Mouse (Mus musculus) forebrain, embryonic 13.5 days (tissue): Measurements from ENCODE around the gene Mkrn2os. TPM values are rescaled to one million over a fixed set of nuclear protein-coding genes. Genes with fewer than 3 reads are reported as not detected.
A peak's percentile ranks its signal among the peaks of the same experiment; 100 is the strongest.
"Not testable (repeated sequence)": the region's sequence is repeated elsewhere in the genome, so short reads cannot be mapped to it uniquely, and the experiment has no call there.

ENCODE experiments used
- ATAC-seq: fragments of 200-750 bp; cut with Nextera tagmentation; 2 replicates; pipeline ENCODE4 v1.8.0; 2017
- H3K27ac ChIP-seq: fragments of 300-500 bp; sonication (generic); 2 replicates; pipeline ENCODE4 v1.5.1; 2015; ENCODE audit warnings: inconsistent platforms, mild to moderate bottlenecking, moderate library complexity
- H3K27me3 ChIP-seq: fragments of 300-500 bp; sonication (generic); 2 replicates; pipeline ENCODE4 v1.6.1; 2015; ENCODE audit warnings: mild to moderate bottlenecking, inconsistent platforms
- H3K36me3 ChIP-seq: fragments of 300-500 bp; sonication (generic); 2 replicates; pipeline ENCODE4 v1.6.1; 2015; ENCODE audit warnings: mild to moderate bottlenecking, inconsistent platforms; ENCODE audit not compliant: poor library complexity, severe bottlenecking
- H3K4me1 ChIP-seq: fragments of 300-500 bp; sonication (generic); 2 replicates; pipeline ENCODE4 v1.6.1; 2015; ENCODE audit warnings: inconsistent platforms
- H3K4me2 ChIP-seq: fragments of 300-500 bp; sonication (generic); 2 replicates; pipeline ENCODE4 v1.6.1; 2015; ENCODE audit warnings: inconsistent platforms, mild to moderate bottlenecking, moderate library complexity
- H3K4me3 ChIP-seq: fragments of 300-500 bp; sonication (generic); 2 replicates; pipeline ENCODE4 v1.5.1; 2015; ENCODE audit warnings: mild to moderate bottlenecking, inconsistent platforms
- H3K9ac ChIP-seq: fragments of 300-500 bp; sonication (generic); 2 replicates; pipeline ENCODE4 v1.6.1; 2015; ENCODE audit warnings: mild to moderate bottlenecking, inconsistent platforms
- H3K9me3 ChIP-seq: fragments of 300-500 bp; sonication (generic); replicated peaks from 2 replicates; pipeline ENCODE4 v1.6.1; 2016; ENCODE audit warnings: inconsistent platforms
- WGBS: fragments of 180-500 bp; shearing (Covaris S2); methylation state at CpG from one replicate; pipeline ENCODE4 v1.1.7; 2015; 5-methylcytosine and 5-hydroxymethylcytosine counted together
- polyA plus RNA-seq: library from polyadenylated mRNA; unstranded; fragments of >200 nt; fragmentation: Nextera tagmentation; extraction: Ambion mirVana; gene quantifications from 2 replicates; pipeline ENCODE4 v1.2.1, GENCODE M21; 2015

The Mkrn2os gene
- 0.30 and 0.39 TPM in 2 replicates for polyA plus RNA-seq

DNA sequence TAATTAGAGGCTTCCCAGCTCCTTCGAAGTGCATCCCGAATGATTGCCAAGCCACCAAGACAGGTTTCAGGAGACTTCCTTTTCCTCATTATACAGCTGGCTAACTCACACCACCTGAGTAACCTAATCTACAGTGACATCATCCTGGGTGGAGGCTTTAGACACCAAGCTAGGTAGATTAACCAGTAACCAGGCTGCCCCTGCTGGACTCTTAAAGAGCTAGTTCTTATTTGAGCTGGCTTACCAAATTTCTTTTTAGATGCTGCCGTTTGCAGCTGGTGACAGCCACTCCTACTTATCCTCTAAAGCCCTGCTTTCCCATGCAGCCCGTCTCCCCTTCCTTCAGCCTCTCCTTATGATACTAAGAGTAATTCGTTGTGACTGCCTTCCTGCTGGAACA is at the start of gene Mkrn2os:
Mkrn2os (minus strand) TSS at position 119 of the 400 bp plus-strand sequence.
- Histone ChIP-seq H3K27ac (no peak within 1 kb of the TSS), H3K9me3 (no peaks in the 10 kb centered on the region), H3K36me3 (no peaks in the 10 kb centered on the region), H3K4me1 (no peaks in the 10 kb centered on the region), H3K27me3 (no peaks in the 10 kb centered on the region), H3K4me3 (no peak within 1 kb of the TSS), H3K4me2 (no peak within 1 kb of the TSS), H3K9ac (no peak within 1 kb of the TSS)
- 69% methylated on average over 5 of the region's 5 CpGs for WGBS
- no peak for ATAC-seq

DNA sequence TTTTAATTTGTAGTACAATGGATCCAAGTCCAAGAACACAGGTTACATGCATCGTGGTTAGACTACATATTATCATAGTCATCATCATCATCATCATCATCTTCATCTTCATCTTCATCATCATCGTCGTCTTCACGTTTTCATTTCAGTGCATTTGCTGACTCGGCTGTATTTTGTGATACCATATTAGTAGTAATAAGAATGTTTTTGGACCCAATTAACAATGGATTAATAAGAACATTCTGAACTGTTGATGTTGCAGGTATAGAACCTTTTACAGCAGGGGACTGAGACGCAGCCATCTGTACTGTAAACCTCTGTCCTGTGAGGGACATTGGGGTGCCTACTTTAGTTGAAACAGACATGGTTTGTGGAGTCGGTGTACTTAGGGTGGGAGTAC is 45.8 kb upstream of the Mkrn2os start:
- not testable (repeated sequence) for ATAC-seq, H3K4me3 ChIP-seq
- WGBS = 96% methylated on average over 7 of the region's 7 CpGs

DNA sequence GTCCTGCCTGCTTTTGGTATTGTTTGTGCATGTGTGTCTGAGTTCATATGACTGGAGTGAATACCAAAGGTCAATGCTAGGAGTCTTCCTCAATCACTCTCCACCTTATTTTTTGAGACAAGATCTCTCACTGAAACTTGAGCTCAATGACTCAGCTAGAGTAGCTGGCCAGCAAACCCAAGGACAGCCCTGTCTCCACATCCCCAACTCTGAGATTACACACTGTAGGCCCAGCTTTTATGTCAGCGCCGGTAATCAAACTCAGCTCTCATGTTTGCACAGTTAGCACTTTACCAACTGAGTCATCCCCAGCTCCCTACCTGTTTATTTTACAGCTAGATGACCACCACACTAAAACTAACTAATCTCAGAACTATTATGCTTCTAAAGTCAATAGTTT is 41.6 kb upstream of the Mkrn2os start:
- no peak overlapping the region for H3K4me2 ChIP-seq
- ATAC-seq = no peak
- H3K27me3 ChIP-seq = no peaks in the 10 kb centered on the region
- H3K36me3 ChIP-seq = peaks cover 88% of the 10 kb centered on the region
- H3K9me3 ChIP-seq = no peaks in the 10 kb centered on the region
- WGBS = 96% methylated on average over 2 of the region's 2 CpGs
- no peak overlapping the region for H3K9ac ChIP-seq
- no peak overlapping the region for H3K27ac ChIP-seq
- no peaks in the 10 kb centered on the region for H3K4me1 ChIP-seq
- no peak overlapping the region for H3K4me3 ChIP-seq

More for the DNA sequence above, 45.8 kb upstream of the Mkrn2os start:
- not testable (repeated sequence) for H3K4me2 ChIP-seq, H3K4me1 ChIP-seq, H3K9ac ChIP-seq, H3K27ac ChIP-seq, H3K9me3 ChIP-seq, H3K27me3 ChIP-seq
- H3K36me3 ChIP-seq = peaks cover 63% of the 10 kb centered on the region

DNA sequence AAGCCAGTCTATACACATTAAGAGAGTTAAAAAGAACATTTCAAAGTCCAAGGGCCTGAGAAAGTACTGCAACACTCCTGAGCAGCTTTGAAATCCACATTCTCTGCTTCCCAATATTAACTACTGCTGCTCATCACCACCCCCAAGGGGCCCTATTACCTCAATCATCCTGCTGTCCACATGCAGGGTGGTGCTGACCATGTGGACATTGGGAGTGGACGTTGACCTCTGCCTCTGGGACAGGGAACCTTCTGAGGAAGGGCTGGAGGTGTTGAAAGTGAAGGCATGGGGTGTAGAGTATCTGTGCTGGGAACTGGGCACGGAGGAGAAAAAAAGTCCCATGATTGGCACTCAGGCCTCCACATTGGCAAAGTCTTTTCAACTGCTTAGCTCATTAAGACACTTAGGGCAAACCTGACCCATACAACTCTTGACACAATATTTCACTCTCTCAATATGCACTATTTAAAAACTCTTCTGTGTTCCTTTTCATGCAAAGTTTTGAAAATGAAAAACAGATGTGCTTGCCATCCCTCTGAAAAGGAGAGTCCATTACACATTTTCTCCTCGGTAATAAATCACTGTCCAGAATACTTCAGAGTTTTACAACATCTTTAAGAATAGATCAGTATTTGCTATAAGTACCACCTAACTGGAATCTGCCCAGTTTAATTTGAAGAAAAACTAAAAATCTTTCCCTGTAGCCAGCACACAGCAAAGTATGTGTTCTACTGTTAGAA is 38.9 kb upstream of the Mkrn2os start:
- no peak for ATAC-seq
- Histone ChIP-seq H3K4me3 (no peak overlapping the region), H3K36me3 (peaks cover 89% of the 10 kb centered on the region), H3K4me1 (no peaks in the 10 kb centered on the region), H3K4me2 (no peak overlapping the region), H3K27me3 (no peaks in the 10 kb centered on the region), H3K27ac (no peak overlapping the region), H3K9me3 (no peaks in the 10 kb centered on the region), H3K9ac (no peak overlapping the region)
- WGBS = 83% methylated on average over 3 of the region's 3 CpGs

DNA sequence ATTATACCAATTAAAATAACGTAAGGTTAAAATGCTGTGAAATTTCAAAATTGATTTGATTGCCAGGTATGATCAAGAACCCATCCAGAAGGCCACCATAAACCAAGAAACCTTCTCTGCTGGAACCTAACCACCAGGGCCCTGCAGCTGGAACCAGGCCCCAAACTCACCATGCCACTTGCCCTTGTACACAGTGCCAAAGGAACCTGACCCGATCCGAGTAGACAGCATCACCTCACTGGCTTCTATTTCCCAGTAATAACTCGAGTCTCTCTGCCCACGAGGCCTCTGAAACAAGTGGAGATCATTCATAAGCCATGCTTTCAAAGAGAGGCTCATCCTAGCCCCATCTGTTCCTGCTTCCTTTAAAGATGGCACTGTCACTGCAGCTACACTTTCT is 33.7 kb upstream of the Mkrn2os start:
- Histone ChIP-seq H3K4me1 (no peaks in the 10 kb centered on the region), H3K9ac (no peak overlapping the region), H3K9me3 (no peaks in the 10 kb centered on the region), H3K36me3 (peaks cover 96% of the 10 kb centered on the region), H3K4me3 (no peak overlapping the region), H3K27ac (no peak overlapping the region), H3K27me3 (no peaks in the 10 kb centered on the region), H3K4me2 (no peak overlapping the region)
- WGBS = 92% methylated on average over 5 of the region's 5 CpGs
- ATAC-seq = no peak

DNA sequence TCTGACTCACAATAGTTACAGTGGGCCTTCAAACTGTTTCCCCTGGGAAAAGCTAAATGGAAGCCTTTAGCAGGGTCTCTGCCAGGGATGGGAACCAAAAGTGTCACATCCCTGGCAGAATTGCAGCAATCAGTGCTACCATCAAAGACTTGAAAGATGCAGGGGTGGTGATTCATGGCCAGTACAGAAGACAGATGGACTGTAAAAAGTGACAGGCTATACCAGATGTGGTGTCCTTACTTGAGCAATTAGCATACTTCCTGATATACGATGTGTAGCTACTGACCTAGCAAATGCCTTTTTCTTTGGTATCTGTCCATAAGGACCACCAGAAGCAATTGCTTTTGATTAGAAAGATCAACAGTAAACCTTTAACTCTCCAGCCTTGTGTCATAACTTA is 28.6 kb upstream of the Mkrn2os start:
- H3K4me3 ChIP-seq = no peak overlapping the region
- H3K27ac ChIP-seq = no peak overlapping the region
- no peaks in the 10 kb centered on the region for H3K27me3 ChIP-seq
- H3K36me3 ChIP-seq = peaks cover 100% of the 10 kb centered on the region
- WGBS = 85% methylated on average over 1 of the region's 1 CpGs
- H3K4me1 ChIP-seq = no peaks in the 10 kb centered on the region
- H3K4me2 ChIP-seq = no peak overlapping the region
- no peak for ATAC-seq
- H3K9me3 ChIP-seq = no peaks in the 10 kb centered on the region
- H3K9ac ChIP-seq = no peak overlapping the region

DNA sequence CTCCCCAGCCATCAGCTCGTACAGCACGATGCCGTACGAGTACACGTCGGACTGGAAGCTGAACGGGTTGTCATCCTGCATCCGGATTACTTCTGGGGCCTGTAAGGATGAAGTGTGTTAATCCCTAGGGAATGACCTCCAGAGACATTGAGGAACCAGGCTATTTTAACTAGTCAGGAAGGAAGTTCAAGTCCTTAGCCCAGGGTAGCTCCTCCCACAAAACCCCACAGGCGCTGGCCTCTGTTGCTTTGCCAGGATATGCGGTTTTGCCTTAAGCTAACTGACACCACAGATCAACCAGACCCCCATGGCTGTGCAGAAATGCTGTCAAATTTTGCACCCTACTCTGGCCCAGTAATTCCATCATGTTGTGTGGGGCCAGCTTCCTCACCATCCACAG is 27.4 kb upstream of the Mkrn2os start:
- WGBS = 93% methylated on average over 10 of the region's 10 CpGs
- Histone ChIP-seq H3K27ac (no peak overlapping the region), H3K4me3 (no peak overlapping the region), H3K36me3 (peaks cover 100% of the 10 kb centered on the region), H3K9me3 (no peaks in the 10 kb centered on the region), H3K4me1 (no peaks in the 10 kb centered on the region), H3K4me2 (no peak overlapping the region), H3K27me3 (no peaks in the 10 kb centered on the region), H3K9ac (no peak overlapping the region)
- ATAC-seq = no peak

DNA sequence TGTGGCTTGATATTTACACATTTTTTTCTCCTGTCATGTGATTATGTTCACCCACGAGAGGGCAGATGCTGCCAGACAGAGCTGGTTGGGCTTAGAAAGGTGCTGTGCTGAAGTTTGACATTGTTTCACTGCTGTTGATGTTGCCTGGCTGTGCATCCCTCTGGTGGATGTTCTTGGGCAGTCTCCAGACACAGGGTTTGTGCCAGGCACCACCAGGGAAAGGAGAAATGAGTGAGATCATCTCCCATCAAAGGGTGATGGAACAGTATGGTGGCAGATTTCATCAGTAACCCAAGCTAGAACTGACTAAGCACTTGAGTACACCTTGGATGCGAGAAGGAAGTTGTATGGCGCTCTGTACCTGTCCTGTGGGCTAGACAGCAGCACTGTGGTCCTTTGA is 23.6 kb upstream of the Mkrn2os start:
- H3K36me3 ChIP-seq = peaks cover 99% of the 10 kb centered on the region
- no peak overlapping the region for H3K27ac ChIP-seq
- 94% methylated on average over 3 of the region's 3 CpGs for WGBS
- no peak for ATAC-seq
- no peak overlapping the region for H3K4me2 ChIP-seq
- no peak overlapping the region for H3K4me3 ChIP-seq
- no peaks in the 10 kb centered on the region for H3K27me3 ChIP-seq
- no peaks in the 10 kb centered on the region for H3K4me1 ChIP-seq
- no peaks in the 10 kb centered on the region for H3K9me3 ChIP-seq
- H3K9ac ChIP-seq = no peak overlapping the region

DNA sequence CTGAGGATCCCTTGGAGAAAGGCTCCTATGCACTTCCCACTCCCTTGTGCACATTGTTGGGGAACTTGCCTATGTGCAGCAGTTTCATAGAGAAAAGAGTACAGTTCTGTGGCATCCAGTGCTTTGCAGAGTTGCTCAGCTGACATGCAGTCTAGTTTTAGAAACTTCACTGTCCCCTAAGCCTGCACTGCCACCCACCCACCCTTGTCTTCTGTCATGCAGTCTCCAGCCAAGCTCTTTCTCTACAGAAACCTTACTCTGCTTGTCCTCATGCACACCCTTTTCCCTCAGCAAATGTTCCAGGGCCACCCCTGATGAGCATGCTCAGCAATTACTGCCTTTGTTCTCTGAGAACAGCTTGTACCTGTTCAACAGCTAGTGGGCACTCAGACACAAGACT is 21.4 kb upstream of the Mkrn2os start:
- no peaks in the 10 kb centered on the region for H3K9me3 ChIP-seq
- H3K4me2 ChIP-seq = no peak overlapping the region
- no peak for ATAC-seq
- H3K27ac ChIP-seq = no peak overlapping the region
- H3K36me3 ChIP-seq = peaks cover 94% of the 10 kb centered on the region
- H3K4me3 ChIP-seq = no peak overlapping the region
- no peak overlapping the region for H3K9ac ChIP-seq
- H3K27me3 ChIP-seq = no peaks in the 10 kb centered on the region
- H3K4me1 ChIP-seq = no peaks in the 10 kb centered on the region

DNA sequence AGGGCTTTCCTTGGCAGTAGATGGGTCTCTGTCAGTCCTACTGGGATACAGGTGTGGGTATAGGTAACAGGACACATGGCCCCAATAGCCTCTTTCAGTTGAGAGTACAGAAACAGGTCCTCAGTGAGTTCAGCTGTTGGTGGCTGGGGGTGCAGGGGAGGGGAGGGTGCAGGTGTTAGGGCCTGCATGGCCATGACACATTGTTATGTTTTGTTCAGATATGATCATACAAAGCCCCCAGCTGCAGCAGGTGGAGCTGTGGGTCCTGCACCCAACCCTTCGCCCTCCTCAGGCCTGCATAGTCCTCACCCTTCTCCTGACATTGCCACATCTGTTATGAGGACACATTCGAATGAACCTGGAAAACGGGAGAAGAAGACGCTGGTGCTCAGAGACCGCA is 17.9 kb upstream of the Mkrn2os start:
- no peak for ATAC-seq
- H3K27ac ChIP-seq = no peak overlapping the region
- H3K9me3 ChIP-seq = no peaks in the 10 kb centered on the region
- H3K4me3 ChIP-seq = no peak overlapping the region
- H3K4me2 ChIP-seq = no peak overlapping the region
- H3K36me3 ChIP-seq = peaks cover 59% of the 10 kb centered on the region
- H3K4me1 ChIP-seq = no peaks in the 10 kb centered on the region
- 89% methylated on average over 5 of the region's 5 CpGs for WGBS
- no peak overlapping the region for H3K9ac ChIP-seq
- no peaks in the 10 kb centered on the region for H3K27me3 ChIP-seq

DNA sequence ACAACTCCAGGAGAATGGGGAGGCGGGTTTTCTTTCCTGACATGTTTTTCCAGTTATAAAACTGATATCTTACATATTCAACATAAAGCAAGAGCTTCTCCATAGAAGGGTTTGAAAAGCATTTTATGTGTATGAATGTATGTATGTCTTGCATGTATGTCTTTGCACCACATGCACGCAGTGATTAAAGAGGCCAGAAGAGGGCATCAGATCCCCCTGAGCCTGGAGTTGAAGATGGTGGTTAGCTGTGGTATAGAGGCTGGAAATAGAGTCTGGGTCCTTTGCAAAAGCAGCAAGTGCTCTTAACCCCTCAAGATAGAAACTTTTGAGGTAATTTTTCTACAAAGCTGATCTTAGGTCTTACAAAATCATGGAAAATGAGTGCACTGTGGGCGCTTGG is 16.7 kb upstream of the Mkrn2os start:
- WGBS = 68% methylated on average over 3 of the region's 3 CpGs
- Histone ChIP-seq H3K9me3 (no peaks in the 10 kb centered on the region), H3K36me3 (peaks cover 47% of the 10 kb centered on the region), H3K4me1 (no peaks in the 10 kb centered on the region), H3K27me3 (no peaks in the 10 kb centered on the region), H3K9ac (no peak overlapping the region), H3K27ac (no peak overlapping the region), H3K4me2 (no peak overlapping the region), H3K4me3 (no peak overlapping the region)
- no peak for ATAC-seq

DNA sequence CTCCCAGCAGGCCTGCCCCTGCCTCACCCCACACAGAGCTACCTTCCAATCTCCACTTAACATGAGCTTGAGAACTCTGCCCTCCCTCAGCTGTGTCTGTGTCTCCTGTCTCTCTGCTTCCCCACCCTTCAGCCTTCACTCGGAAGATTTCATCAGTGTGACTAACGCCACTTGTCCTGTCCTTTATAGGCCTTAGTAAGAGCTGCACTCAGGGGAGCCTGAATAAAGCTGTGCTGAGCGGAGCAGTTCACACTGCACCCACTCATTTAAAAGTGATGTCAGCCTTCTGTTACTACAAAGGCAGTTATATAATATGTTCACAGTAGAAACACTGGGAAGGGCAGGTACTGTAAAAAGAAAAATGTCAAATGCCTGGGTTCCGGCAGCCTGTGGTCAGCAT is 15.1 kb upstream of the Mkrn2os start:
- peak overlapping the region; percentile 35; the same call in 1 of the 2 replicates for H3K9ac ChIP-seq

DNA sequence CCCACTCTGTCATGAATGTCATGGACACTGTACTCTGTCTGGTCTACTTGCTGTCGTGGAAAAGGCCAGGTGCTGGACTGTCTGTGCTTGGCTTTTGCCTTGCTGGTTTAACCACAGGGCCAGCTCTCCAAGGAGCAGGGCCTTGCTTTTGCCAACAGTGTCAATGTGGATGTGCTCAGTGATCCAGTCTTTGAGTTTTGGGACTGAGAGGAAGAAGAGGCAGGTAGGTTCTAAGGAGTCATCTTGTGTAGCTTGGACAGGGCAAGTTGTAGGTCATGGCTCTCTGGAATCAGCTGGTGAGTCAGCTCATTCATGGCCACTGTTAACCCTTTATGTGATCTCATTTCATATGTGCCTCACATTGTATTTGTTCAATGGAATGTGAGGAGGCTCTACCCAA is 14.1 kb upstream of the Mkrn2os start:
- WGBS = 85% methylated on average over 1 of the region's 1 CpGs
- no peak overlapping the region for H3K4me2 ChIP-seq
- H3K27ac ChIP-seq = no peak overlapping the region
- no peak overlapping the region for H3K9ac ChIP-seq
- no peaks in the 10 kb centered on the region for H3K9me3 ChIP-seq
- no peak overlapping the region for H3K4me3 ChIP-seq
- no peak for ATAC-seq
- H3K36me3 ChIP-seq = peaks cover 21% of the 10 kb centered on the region
- H3K27me3 ChIP-seq = no peaks in the 10 kb centered on the region
- peaks cover 11% of the 10 kb centered on the region for H3K4me1 ChIP-seq

More for the DNA sequence above, 15.1 kb upstream of the Mkrn2os start:
- 76% methylated on average over 4 of the region's 4 CpGs for WGBS
- Histone ChIP-seq H3K27me3 (no peaks in the 10 kb centered on the region), H3K36me3 (peaks cover 31% of the 10 kb centered on the region), H3K27ac (no peak overlapping the region), H3K4me2 (no peak overlapping the region), H3K4me3 (no peak overlapping the region), H3K9me3 (no peaks in the 10 kb centered on the region), H3K4me1 (peaks cover 10% of the 10 kb centered on the region)
- ATAC-seq = no peak
